Mouse (Mus musculus): ENCODE data around the gene B4galt2.

The B4galt2 gene

DNA sequence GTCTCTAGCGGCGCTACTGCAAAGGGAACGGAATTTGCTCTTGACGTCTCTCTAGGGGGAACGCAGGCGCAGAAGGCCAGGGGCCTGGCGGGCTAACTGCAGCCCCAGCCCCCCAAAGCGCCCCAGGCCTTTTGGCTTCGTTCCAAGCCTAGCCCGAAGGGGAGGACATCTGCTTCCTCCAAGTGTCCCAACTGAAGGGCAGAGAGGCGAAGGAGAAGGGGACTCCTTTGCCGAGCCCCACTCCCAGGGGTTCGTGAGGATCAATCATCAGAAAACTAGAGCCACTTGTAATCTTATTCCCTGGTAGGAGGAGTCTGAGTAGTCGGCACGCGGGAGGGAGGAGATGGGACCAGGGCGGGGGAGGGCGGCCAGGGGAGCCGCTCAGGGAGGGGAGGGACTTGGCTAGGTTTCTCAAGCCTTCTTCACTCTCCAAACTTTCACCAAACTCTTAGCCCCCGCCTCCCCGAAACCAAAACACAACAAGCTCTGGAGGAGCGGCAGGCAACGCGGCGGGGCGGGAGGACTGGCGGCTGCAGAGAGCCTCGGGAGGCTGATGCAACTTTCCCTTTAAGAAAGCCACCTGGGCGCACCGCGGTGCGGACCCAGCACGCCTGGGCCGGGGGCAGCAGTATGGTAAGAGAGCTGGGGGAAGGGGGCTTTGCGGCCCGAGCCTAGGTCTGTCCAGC is 48.3 kb downstream of the B4galt2 start:
- DNase-seq, result peak; percentile 76 to 85

- DNase-seq, result no peak
Observed at GRCm38 (mm10) chr4:117834457-117834844, 48.8 kb downstream of the B4galt2 start, which contains the start of gene Slc6a9. TSS of gene Slc6a9 (plus strand) at chr4:117834506.

DNA sequence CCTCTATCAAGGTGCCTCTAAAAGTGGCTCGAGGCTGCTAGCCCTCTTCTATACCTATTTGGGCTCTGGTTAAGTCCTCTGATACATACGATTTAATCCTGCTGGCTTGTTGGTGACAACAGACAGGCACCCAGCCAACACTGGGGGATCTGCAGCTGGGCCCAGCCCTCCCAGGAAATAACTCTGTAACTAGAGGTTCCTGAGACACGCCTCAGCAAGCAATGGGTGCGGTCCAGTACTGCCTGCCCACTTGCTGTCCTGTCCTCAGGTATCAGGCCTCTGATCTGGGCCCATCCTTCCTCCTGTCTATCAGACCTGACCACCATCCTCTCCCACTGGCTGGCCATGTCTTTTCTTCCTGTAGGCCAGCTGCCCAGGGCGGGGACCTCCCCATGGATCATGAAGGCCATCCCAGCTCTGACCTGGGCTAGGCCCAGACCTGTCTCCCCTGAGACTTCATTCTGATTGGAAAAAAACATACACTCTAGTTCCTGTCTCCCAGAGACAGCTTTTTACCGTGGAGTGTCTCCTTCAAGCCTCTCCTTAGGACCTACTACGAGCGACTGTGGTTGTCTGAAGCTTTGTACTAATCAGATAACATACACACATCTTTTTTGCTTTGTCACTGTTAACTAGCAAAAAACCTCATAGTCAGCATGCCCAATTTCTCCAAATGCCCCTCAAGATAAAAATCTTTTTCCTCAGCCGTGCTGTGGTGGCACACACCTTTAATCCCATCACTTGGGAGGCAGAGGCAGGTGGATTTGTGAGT is 51.2 kb downstream of the B4galt2 start:
- DNase-seq, result peak; percentile 59 to 67

DNA sequence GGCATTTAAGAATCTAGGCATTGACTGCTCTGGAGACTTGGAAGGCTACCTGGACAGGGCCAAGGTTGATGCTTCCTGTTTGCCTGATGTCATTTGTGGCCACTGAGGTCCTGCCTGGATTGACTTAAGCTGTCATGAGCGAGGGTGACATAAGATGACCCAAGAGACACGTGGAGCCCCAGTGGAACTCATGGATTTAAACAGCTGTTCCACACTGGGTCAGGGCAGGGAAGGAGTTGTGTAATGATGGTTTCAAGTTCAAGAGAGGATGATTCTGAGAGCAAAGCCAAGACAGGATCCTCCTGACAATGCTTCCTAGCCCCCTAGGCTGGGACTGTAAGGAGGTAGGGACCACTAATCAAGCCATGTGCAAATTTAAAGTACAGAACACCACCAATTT is 51.8 kb downstream of the B4galt2 start:
- no peak for DNase-seq

DNA sequence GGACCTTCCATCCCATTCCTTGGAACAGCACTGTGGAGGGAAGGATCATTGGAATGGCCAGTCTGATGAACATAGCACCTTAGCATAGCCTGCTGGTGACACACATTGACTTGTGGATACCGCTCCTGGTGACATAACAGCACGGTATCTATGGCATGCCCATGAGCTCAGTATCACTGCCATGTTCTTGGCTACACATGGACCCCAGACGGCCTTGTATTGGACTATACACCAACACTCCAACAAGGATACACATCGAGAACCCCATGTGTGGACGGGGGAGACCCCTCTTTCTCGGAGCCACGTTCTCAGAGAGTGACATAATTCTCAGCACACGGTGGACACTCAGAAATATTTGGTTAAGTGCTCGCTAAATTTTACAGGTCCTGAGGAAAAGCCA is 52.5 kb downstream of the B4galt2 start:
- no peak for DNase-seq

- peak; percentile 41 to 60 for DNase-seq
Observed at GRCm38 (mm10) chr4:117830124-117830551, 53.1 kb downstream of the B4galt2 start.

- peak; percentile 81 to 84 for DNase-seq
Observed at GRCm38 (mm10) chr4:117829260-117830123, 53.8 kb downstream of the B4galt2 start.

DNA sequence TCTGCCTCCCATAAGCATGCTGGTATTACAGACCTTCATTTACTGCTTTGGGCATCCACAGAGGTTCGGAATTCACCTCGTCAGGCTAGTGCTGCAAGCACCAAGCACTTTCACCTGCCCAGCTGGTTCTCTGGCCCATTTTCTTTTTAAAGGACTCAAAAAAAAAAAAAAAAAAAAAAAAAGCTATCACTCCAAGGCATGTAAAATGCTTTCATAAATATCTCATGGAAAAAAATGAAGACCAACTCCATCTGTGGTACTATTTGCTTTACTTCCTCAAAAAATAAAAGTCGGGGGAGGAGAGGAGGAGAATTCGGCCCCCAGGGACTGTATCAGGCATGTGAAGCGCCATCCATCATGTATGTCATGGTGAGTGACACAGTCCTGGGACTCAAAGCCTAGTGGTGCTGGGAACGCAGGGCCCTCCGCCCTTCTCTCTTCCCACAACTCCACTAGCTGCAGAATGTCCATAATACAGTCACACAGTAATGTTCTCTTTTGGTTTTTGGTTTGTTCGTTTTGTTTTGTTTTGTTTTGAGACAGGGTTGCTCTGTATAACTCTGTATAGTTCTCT is 54.6 kb downstream of the B4galt2 start:
- peak in 1 of 2 experiments; percentile 21 for DNase-seq

Data from kidney, postnatal 4 days (tissue).